Mouse (Mus musculus) forebrain, embryonic 14.5 days (tissue): ENCODE measurements around the gene Pnpla1. TPM values are rescaled to one million over a fixed set of nuclear protein-coding genes. Genes with fewer than 3 reads are reported as not detected.

Experiments
- ATAC-seq: fragments of 200-750 bp; cut with Nextera tagmentation; 2 replicates; pipeline ENCODE4 v1.8.0; 2017; ENCODE audit warnings: mild to moderate bottlenecking, moderate library complexity
- DNase-seq: peaks from one replicate; pipeline ENCODE4 v3.0.0-alpha.2; 2015; ENCODE audit warnings: low spot score
- H3K27ac ChIP-seq: fragments of 300-500 bp; sonication (generic); 2 replicates; pipeline ENCODE4 v1.5.1; 2014; ENCODE audit warnings: low read depth, mild to moderate bottlenecking, control low read depth, low read length, moderate library complexity
- H3K27me3 ChIP-seq: fragments of 300-500 bp; sonication (generic); replicated peaks from 2 replicates; pipeline ENCODE4 v1.6.1; 2014; ENCODE audit warnings: low read length, control low read depth, mixed read lengths; ENCODE audit not compliant: control insufficient read depth, insufficient read depth
- H3K36me3 ChIP-seq: fragments of 300-500 bp; sonication (generic); 2 replicates; pipeline ENCODE4 v1.6.1; 2014; ENCODE audit warnings: low read length, control low read depth; ENCODE audit not compliant: control insufficient read depth, insufficient read depth
- H3K4me1 ChIP-seq: fragments of 300-500 bp; sonication (generic); 2 replicates; pipeline ENCODE4 v1.6.1; 2014; ENCODE audit warnings: antibody characterized with exemption, low read length, control low read depth; ENCODE audit not compliant: control insufficient read depth, insufficient read depth
- H3K4me2 ChIP-seq: fragments of 300-500 bp; sonication (generic); 2 replicates; pipeline ENCODE4 v1.6.1; 2014; ENCODE audit warnings: mild to moderate bottlenecking, control low read depth, low read length
- H3K4me3 ChIP-seq: fragments of 300-500 bp; sonication (generic); 2 replicates; pipeline ENCODE4 v1.5.1; 2014; ENCODE audit warnings: low read depth, low read length, control low read depth
- H3K9ac ChIP-seq: fragments of 300-500 bp; sonication (generic); 2 replicates; pipeline ENCODE4 v1.6.1; 2014; ENCODE audit warnings: mild to moderate bottlenecking, low read length, control low read depth, moderate library complexity
- H3K9me3 ChIP-seq: fragments of 300-500 bp; sonication (generic); replicated peaks from 2 replicates; pipeline ENCODE4 v1.6.1; 2016; ENCODE audit warnings: low read length, control low read depth, mixed read lengths; ENCODE audit not compliant: control insufficient read depth
- WGBS: fragments of 180-500 bp; shearing (Covaris S2); extraction: QIAGEN DNeasy Blood & Tissue Kit; methylation state at CpG from one replicate; pipeline ENCODE4 v1.1.7; 2014; 5-methylcytosine and 5-hydroxymethylcytosine counted together
- polyA plus RNA-seq: library from polyadenylated mRNA; unstranded; fragments of >200 nt; fragmentation: Nextera tagmentation; extraction: Ambion mirVana; gene quantifications from 2 replicates; pipeline ENCODE4 v1.2.1, GENCODE M21; 2014

Gene Pnpla1
- polyA plus RNA-seq, 1 experiment from 2014 or later, result not detected

DNA sequence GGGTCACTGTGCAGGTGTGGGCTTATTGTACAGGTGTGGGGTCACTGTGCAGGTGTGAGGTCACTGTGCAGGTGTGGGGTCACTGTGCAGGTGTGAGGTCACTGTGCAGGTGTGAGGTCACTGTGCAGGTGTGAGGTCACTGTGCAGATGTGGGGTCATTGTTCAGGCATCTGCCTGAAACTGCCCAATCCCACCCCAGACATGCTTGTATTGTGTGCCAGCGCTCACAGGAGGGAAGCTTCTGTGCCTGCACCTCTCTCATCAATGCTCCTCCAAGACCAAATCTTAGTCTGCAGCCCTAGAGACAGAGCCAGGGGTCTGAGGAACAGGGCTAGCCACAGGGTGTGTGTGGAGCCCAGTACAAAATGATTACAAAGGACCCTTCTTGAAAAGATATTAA, 58.3 kb downstream of the Pnpla1 start:
- DNase-seq, result no peak
- 80% methylated on average over 1 of the region's 1 CpGs for WGBS
- no peak overlapping the region for H3K27ac ChIP-seq
- no peak for ATAC-seq
- no peaks in the 10 kb centered on the region for H3K27me3 ChIP-seq
- no peak overlapping the region for H3K9ac ChIP-seq
- no peaks in the 10 kb centered on the region for H3K36me3 ChIP-seq
- H3K9me3 ChIP-seq, result no peaks in the 10 kb centered on the region
- no peaks in the 10 kb centered on the region for H3K4me1 ChIP-seq
- no peak overlapping the region for H3K4me3 ChIP-seq
- H3K4me2 ChIP-seq, result no peak overlapping the region

GRCm38 (mm10) chr17:28921086-28921485, 62.9 kb downstream of the Pnpla1 start:
- H3K36me3 ChIP-seq, result no peaks in the 10 kb centered on the region
- H3K4me1 ChIP-seq, result no peaks in the 10 kb centered on the region
- ATAC-seq (no peak), DNase-seq (no peak)
- H3K9ac ChIP-seq, result no peak overlapping the region
- H3K27ac ChIP-seq, result no peak overlapping the region
- no peaks in the 10 kb centered on the region for H3K27me3 ChIP-seq
- 66% methylated on average over 8 of the region's 8 CpGs for WGBS
- H3K4me3 ChIP-seq, result no peak overlapping the region
- no peak overlapping the region for H3K4me2 ChIP-seq
- no peaks in the 10 kb centered on the region for H3K9me3 ChIP-seq

DNA sequence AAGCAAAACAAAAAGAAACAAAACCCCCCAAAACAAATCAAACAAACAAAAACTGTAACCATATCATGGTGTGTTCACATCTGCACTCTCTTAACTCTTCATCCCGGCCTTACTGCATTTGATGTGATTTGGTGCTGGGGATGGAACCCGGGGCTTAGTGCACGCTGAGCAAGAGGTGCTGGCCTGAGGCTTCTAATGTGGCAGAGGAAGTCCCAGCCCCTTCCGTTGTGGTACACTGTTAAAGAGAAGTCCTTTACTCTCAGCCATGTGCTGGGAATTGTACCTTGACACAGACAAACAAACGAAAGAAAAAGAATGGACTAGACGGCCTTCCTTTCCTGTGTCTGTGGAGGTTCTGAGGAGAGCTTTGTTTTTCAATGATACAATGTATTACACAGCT, 63.9 kb downstream of the Pnpla1 start:
- no peak for DNase-seq
- no peaks in the 10 kb centered on the region for H3K27me3 ChIP-seq
- no peaks in the 10 kb centered on the region for H3K9me3 ChIP-seq
- no peak overlapping the region for H3K4me3 ChIP-seq
- ATAC-seq, result no peak
- no peaks in the 10 kb centered on the region for H3K4me1 ChIP-seq
- H3K27ac ChIP-seq, result no peak overlapping the region
- H3K4me2 ChIP-seq, result no peak overlapping the region
- no peaks in the 10 kb centered on the region for H3K36me3 ChIP-seq
- 77% methylated on average over 6 of the region's 6 CpGs for WGBS
- no peak overlapping the region for H3K9ac ChIP-seq

DNA sequence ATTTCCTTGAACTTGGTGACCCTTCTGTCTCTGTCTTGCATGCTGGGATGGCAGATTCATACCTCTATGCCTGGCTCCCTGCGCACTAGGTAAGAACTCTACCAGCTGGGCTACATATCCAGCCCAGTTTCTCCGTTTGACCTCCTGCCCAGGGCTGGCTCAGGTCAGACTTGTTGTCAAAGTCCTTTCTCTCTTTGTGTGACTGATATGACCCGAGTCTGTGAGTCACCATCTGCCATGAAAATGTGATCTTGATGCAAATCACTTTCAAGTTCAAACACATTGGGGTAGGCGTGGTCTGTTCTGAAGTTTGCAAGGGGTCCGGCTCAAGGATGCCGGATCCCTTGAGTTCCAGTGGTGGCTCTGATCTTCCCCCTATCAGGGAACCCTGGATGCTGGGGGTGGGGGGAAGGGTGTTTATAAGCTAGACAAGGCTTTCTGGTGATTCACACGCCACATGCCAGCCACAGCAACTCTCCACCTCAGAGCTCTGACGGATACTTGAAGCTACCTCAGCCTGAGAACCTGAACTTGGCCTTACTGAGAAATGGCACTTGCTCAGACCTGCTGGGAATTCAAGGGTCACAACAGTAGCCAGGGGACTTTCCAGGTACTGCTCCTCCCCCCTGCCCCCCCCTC, 66.9 kb downstream of the Pnpla1 start:
- H3K27ac ChIP-seq, result no peak overlapping the region
- no peak for ATAC-seq
- no peak for DNase-seq
- 85% methylated on average over 8 of the region's 8 CpGs for WGBS
- H3K4me3 ChIP-seq, result no peak overlapping the region
- no peaks in the 10 kb centered on the region for H3K27me3 ChIP-seq
- no peaks in the 10 kb centered on the region for H3K9me3 ChIP-seq
- peaks cover under 1% of the 10 kb centered on the region; the same call in 1 of the 2 replicates for H3K4me1 ChIP-seq
- no peak overlapping the region for H3K9ac ChIP-seq
- H3K36me3 ChIP-seq, result no peaks in the 10 kb centered on the region
- no peak overlapping the region for H3K4me2 ChIP-seq

GRCm38 (mm10) chr17:28926380-28926779, 68.2 kb downstream of the Pnpla1 start:
- peak; percentile 91 for DNase-seq
- Histone ChIP-seq H3K36me3 (no peaks in the 10 kb centered on the region), H3K4me3 (no peak overlapping the region), H3K4me2 (no peak overlapping the region), H3K9ac (no peak overlapping the region), H3K27ac (no peak overlapping the region), H3K27me3 (no peaks in the 10 kb centered on the region), H3K9me3 (no peaks in the 10 kb centered on the region), H3K4me1 (peaks cover 8% of the 10 kb centered on the region)
- ATAC-seq, result no peak; the same call in 1 of the 2 replicates
- 12% methylated on average over 13 of the region's 13 CpGs for WGBS

- H3K27me3 ChIP-seq, result no peaks in the 10 kb centered on the region
- no peaks in the 10 kb centered on the region for H3K36me3 ChIP-seq
- no peak overlapping the region for H3K27ac ChIP-seq
- H3K9ac ChIP-seq, result no peak overlapping the region
- ATAC-seq (no peak), DNase-seq (peak; percentile 69)
- H3K4me3 ChIP-seq, result no peak overlapping the region
- H3K4me2 ChIP-seq, result no peak overlapping the region
- peaks cover 8% of the 10 kb centered on the region for H3K4me1 ChIP-seq
- no peaks in the 10 kb centered on the region for H3K9me3 ChIP-seq
- 52% methylated on average over 15 of the region's 15 CpGs for WGBS
Observed at GRCm38 (mm10) chr17:28926866-28927635, 68.8 kb downstream of the Pnpla1 start.

GRCm38 (mm10) chr17:28928004-28928403, 69.8 kb downstream of the Pnpla1 start:
- no peaks in the 10 kb centered on the region for H3K27me3 ChIP-seq
- no peak overlapping the region for H3K27ac ChIP-seq
- no peak overlapping the region for H3K4me2 ChIP-seq
- H3K9ac ChIP-seq, result no peak overlapping the region
- DNase-seq (no peak), ATAC-seq (no peak)
- no peak overlapping the region for H3K4me3 ChIP-seq
- peaks cover 8% of the 10 kb centered on the region for H3K4me1 ChIP-seq
- 89% methylated on average over 9 of the region's 9 CpGs for WGBS
- no peaks in the 10 kb centered on the region for H3K36me3 ChIP-seq
- no peaks in the 10 kb centered on the region for H3K9me3 ChIP-seq

- Histone ChIP-seq H3K27me3 (no peaks in the 10 kb centered on the region), H3K9me3 (no peaks in the 10 kb centered on the region), H3K4me2 (no peak overlapping the region), H3K27ac (no peak overlapping the region), H3K9ac (no peak overlapping the region), H3K4me3 (no peak overlapping the region), H3K4me1 (peaks cover 8% of the 10 kb centered on the region), H3K36me3 (no peaks in the 10 kb centered on the region)
- no peak for DNase-seq
- ATAC-seq, result no peak
- WGBS, result 93% methylated on average over 4 of the region's 4 CpGs
Observed at GRCm38 (mm10) chr17:28929369-28929768, 71.2 kb downstream of the Pnpla1 start.
